Mouse (Mus musculus) gastrocnemius, adult 18-20 months (tissue): ENCODE measurements around the gene Tbc1d10a. TPM values are rescaled to one million over a fixed set of nuclear protein-coding genes. Genes with fewer than 3 reads are reported as not detected.

Experiments
- DNase-seq: peaks from one replicate; pipeline ENCODE4 v3.0.0; 2021; ENCODE audit warnings: low spot score
- long read RNA-seq, 2 experiments: library from polyadenylated mRNA; stranded (forward); transcript quantifications; one replicate each; pipeline ENCODE4 v2.0.0; 2021
- total RNA-seq, 2 experiments: library from RNA; stranded (reverse); gene quantifications; 2 replicates each; pipeline ENCODE4 v1.2.3; 2021

Tbc1d10a gene
- 1 to 10 TPM; 3.5 to 3.8 TPM for total RNA-seq
- long read RNA-seq, experiment 1, transcript Tbc1d10a-201 (9 exons, 1,957 nt), result major isoform, 6 of 8 reads
- long read RNA-seq, experiment 1, partial matches to known transcripts, result 0 of 8 reads
- long read RNA-seq, experiment 1, other reads (novel, unspliced or antisense), result 2 of 8 reads
- long read RNA-seq, experiment 2, transcript Tbc1d10a-201 (9 exons, 1,957 nt), result major isoform, 6 of 6 reads
- long read RNA-seq, experiment 2, partial matches to known transcripts, result 0 of 6 reads
- long read RNA-seq, experiment 2, other reads (novel, unspliced or antisense), result 0 of 6 reads

- DNase-seq, result peak; percentile 98
Observed at GRCm38 (mm10) chr11:4186486-4187317, at the start of gene Tbc1d10a. Gene Tbc1d10a (plus strand): TSS chr11:4186789.

- DNase-seq, result no peak
Observed at GRCm38 (mm10) chr11:4138964-4139363, 47.6 kb upstream of the Tbc1d10a start.

- DNase-seq, result no peak
Observed at GRCm38 (mm10) chr11:4141505-4141904, 45.1 kb upstream of the Tbc1d10a start.

- no peak for DNase-seq
Observed at GRCm38 (mm10) chr11:4142352-4142751, 44.2 kb upstream of the Tbc1d10a start.

GRCm38 (mm10) chr11:4143281-4144062 lies 43.1 kb upstream of the Tbc1d10a start:
- no peak for DNase-seq

- DNase-seq, result no peak
Observed at GRCm38 (mm10) chr11:4146381-4146780, 40.2 kb upstream of the Tbc1d10a start.

- DNase-seq, result no peak
Observed at GRCm38 (mm10) chr11:4147098-4147497, 39.5 kb upstream of the Tbc1d10a start.

GRCm38 (mm10) chr11:4148120-4148519 lies 38.5 kb upstream of the Tbc1d10a start:
- no peak for DNase-seq

GRCm38 (mm10) chr11:4148536-4149156 lies 37.9 kb upstream of the Tbc1d10a start:
- no peak for DNase-seq

- no peak for DNase-seq
Observed at GRCm38 (mm10) chr11:4149886-4150285, 36.7 kb upstream of the Tbc1d10a start.

- DNase-seq, result no peak
Observed at GRCm38 (mm10) chr11:4153694-4154093, 32.9 kb upstream of the Tbc1d10a start.

- DNase-seq, result no peak
Observed at GRCm38 (mm10) chr11:4155641-4156040, 30.9 kb upstream of the Tbc1d10a start.

GRCm38 (mm10) chr11:4158676-4159075 lies 27.9 kb upstream of the Tbc1d10a start:
- no peak for DNase-seq

GRCm38 (mm10) chr11:4159808-4160708 lies 26.5 kb upstream of the Tbc1d10a start, which contains the start of the genes Ccdc157 and Sf3a1:
Gene Ccdc157 (minus strand): TSS chr11:4160293.
Gene Sf3a1 (plus strand): TSS chr11:4160350.
- peak; percentile 96 for DNase-seq

- DNase-seq, result no peak
Observed at GRCm38 (mm10) chr11:4160758-4161480, 25.7 kb upstream of the Tbc1d10a start.

GRCm38 (mm10) chr11:4164701-4165100 lies 21.9 kb upstream of the Tbc1d10a start:
- DNase-seq, result no peak

GRCm38 (mm10) chr11:4166467-4167090 lies 20.0 kb upstream of the Tbc1d10a start:
- DNase-seq, result no peak

- DNase-seq, result peak; percentile 88
Observed at GRCm38 (mm10) chr11:4174586-4174985, 12.0 kb upstream of the Tbc1d10a start.

GRCm38 (mm10) chr11:4177716-4178115 lies 8.9 kb upstream of the Tbc1d10a start:
- no peak for DNase-seq
